ENCODE assay signal across 18 mouse cellular contexts in genomic region chr15:100952292-100952691, GRCm38 (mm10).
A peak's percentile ranks its signal among the peaks of the same experiment; 100 is the strongest.
DNase-seq lines count a peak whose midpoint lies in the region; ATAC-seq and TF ChIP-seq lines count a peak whose summit lies in the region.
"Had no signal": no experiment of that assay in that cellular context is flagged by ENCODE, and none has a peak within 500 bp of the region (broad histone marks: within the 10 kb centered on the region; RNA-seq: fewer than 3 reads in every experiment).

No protein-coding gene starts in this region.

- peaks cover 21% of the 10 kb centered on the region for H3K4me1 ChIP-seq in forebrain, embryonic 12.5 days
- peaks cover 18% of the 10 kb centered on the region for H3K4me1 ChIP-seq in forebrain, embryonic 16.5 days (replicated peaks; ENCODE audit: control insufficient read depth, insufficient read depth, low read length)
- no peaks in the 10 kb centered on the region for H3K4me1 ChIP-seq in liver, adult 2 months (ENCODE audit: control insufficient read depth, insufficient read depth, low read length)
- no peaks in the 10 kb centered on the region for H3K4me1 ChIP-seq in CH12.LX (ENCODE audit: control insufficient read depth in 1 of 2, insufficient read depth in 2 of 2)
- no peaks in the 10 kb centered on the region for H3K4me1 ChIP-seq in intestine, postnatal 0 days (replicated peaks; ENCODE audit: control insufficient read depth, insufficient read depth, low read length)

- peak; percentile 65 for DNase-seq in liver, adult 2 months (ENCODE audit: extremely low read depth, low read depth, low spot score)
- DNase-seq in liver (no peak), CH12.LX (ENCODE audit: extremely low read depth) (no peak)
- DNase-seq: adrenal gland, adult 8-10 months; adrenal gland, postnatal 14 days; adrenal gland, postnatal 36 days; cerebellum, adult 11-12 months; cerebellum, adult 9-10 months; cerebellum, postnatal 25 days had no signal

- H3K27me3 ChIP-seq in forebrain, embryonic 12.5 days = no peaks in the 10 kb centered on the region; the same call in 1 of the 2 replicates
- H3K27me3 ChIP-seq in forebrain, embryonic 16.5 days (replicated peaks; ENCODE audit: control insufficient read depth, insufficient read depth, low read length) = no peaks in the 10 kb centered on the region
- no peaks in the 10 kb centered on the region for H3K27me3 ChIP-seq in liver, adult 2 months (ENCODE audit: control insufficient read depth, insufficient read depth, low read length)
- H3K27me3 ChIP-seq in CH12.LX (replicated peaks) = peaks cover 81% of the 10 kb centered on the region
- H3K27me3 ChIP-seq in intestine, postnatal 0 days (replicated peaks; ENCODE audit: control insufficient read depth, insufficient read depth, low read length) = no peaks in the 10 kb centered on the region
- H3K27me3 ChIP-seq: embryonic facial prominence, embryonic 12.5 days; Patski had no signal

- in situ Hi-C loops in CH12.LX (cut with MboI; ENCODE audit: low pct_ligation_motif_present, low pct_unique_long_range_greater_than_20kb, low sequenced_read_pairs) = no loop called here

- H3K36me3 ChIP-seq in forebrain, embryonic 12.5 days (replicated peaks) = no peaks in the 10 kb centered on the region
- H3K36me3 ChIP-seq in forebrain, embryonic 16.5 days (ENCODE audit: control insufficient read depth, insufficient read depth) = no peaks in the 10 kb centered on the region; the same call in 1 of the 2 replicates
- H3K36me3 ChIP-seq in liver, adult 2 months (ENCODE audit: control insufficient read depth, insufficient read depth, low read length) = no peaks in the 10 kb centered on the region
- no peaks in the 10 kb centered on the region for H3K36me3 ChIP-seq in CH12.LX (replicated peaks in 1 of 2; ENCODE audit: control insufficient read depth in 1 of 2, insufficient read depth in 1 of 2, low read length in 1 of 2)
- no peaks in the 10 kb centered on the region for H3K36me3 ChIP-seq in intestine, postnatal 0 days (ENCODE audit: control insufficient read depth, insufficient read depth)
- H3K36me3 ChIP-seq: embryonic facial prominence, embryonic 10.5 days; embryonic facial prominence, embryonic 12.5 days; G1E had no signal

- 75% methylated on average over 2 of the region's 2 CpGs for WGBS in forebrain, embryonic 12.5 days
- WGBS in forebrain, embryonic 16.5 days = 51% methylated on average over 2 of the region's 2 CpGs
- WGBS in liver, adult 2 months = 53% methylated on average over 2 of the region's 2 CpGs
- WGBS in intestine, postnatal 0 days = 67% methylated on average over 2 of the region's 2 CpGs

- no peak overlapping the region for H3K27ac ChIP-seq in forebrain, embryonic 12.5 days
- no peak overlapping the region for H3K27ac ChIP-seq in forebrain, embryonic 16.5 days (ENCODE audit: low read length)
- H3K27ac ChIP-seq in liver, adult 2 months (replicated peaks; ENCODE audit: insufficient read depth, low read depth, low read length) = no peak overlapping the region
- no peak overlapping the region for H3K27ac ChIP-seq in CH12.LX (ENCODE audit: insufficient read depth, low read depth)
- H3K27ac ChIP-seq in intestine, postnatal 0 days (ENCODE audit: low read depth, low read length) = no peak overlapping the region
- H3K27ac ChIP-seq: embryonic facial prominence, embryonic 10.5 days; embryonic facial prominence, embryonic 12.5 days had no signal

- H3K4me3 ChIP-seq in forebrain, embryonic 12.5 days (replicated peaks) = no peak overlapping the region
- H3K4me3 ChIP-seq in forebrain, embryonic 16.5 days (replicated peaks; ENCODE audit: low read length) = no peak overlapping the region
- no peak overlapping the region for H3K4me3 ChIP-seq in liver, adult 2 months (ENCODE audit: insufficient read depth, low read depth, low read length)
- no peak overlapping the region for H3K4me3 ChIP-seq in CH12.LX (replicated peaks in 1 of 3; ENCODE audit: low read depth in 2 of 3, low read length in 2 of 3, poor library complexity in 1 of 3)
- H3K4me3 ChIP-seq in intestine, postnatal 0 days (ENCODE audit: low read depth, low read length) = no peak overlapping the region
- H3K4me3 ChIP-seq: embryonic facial prominence, embryonic 10.5 days; embryonic facial prominence, embryonic 12.5 days had no signal

- no peak for TF ChIP-seq POLR2A in liver, adult 2 months (IDR thresholded peaks at IDR 0.05; ENCODE audit: extremely low read depth, insufficient read depth, low read length)
- no peak for TF ChIP-seq POLR2A in CH12.LX (IDR thresholded peaks at IDR 0.05; ENCODE audit: low read depth, low read length)

- no peaks in the 10 kb centered on the region for H3K79me2 ChIP-seq in liver, adult 2 months (ENCODE audit: control insufficient read depth, insufficient read depth, low read length)
- no peaks in the 10 kb centered on the region for H3K79me2 ChIP-seq in CH12.LX (replicated peaks; ENCODE audit: control insufficient read depth, extremely low read depth, insufficient read depth, poor library complexity, severe bottlenecking)

- H3K9me3 ChIP-seq in forebrain, embryonic 12.5 days = no peaks in the 10 kb centered on the region
- no peaks in the 10 kb centered on the region for H3K9me3 ChIP-seq in forebrain, embryonic 16.5 days (ENCODE audit: control insufficient read depth, low read length)
- H3K9me3 ChIP-seq in CH12.LX (replicated peaks; ENCODE audit: low read length) = peaks cover 8% of the 10 kb centered on the region
- no peaks in the 10 kb centered on the region for H3K9me3 ChIP-seq in intestine, postnatal 0 days (ENCODE audit: control insufficient read depth)
- H3K9me3 ChIP-seq: embryonic facial prominence, embryonic 10.5 days; embryonic facial prominence, embryonic 12.5 days had no signal

- TF ChIP-seq CTCF in liver, adult 2 months (IDR thresholded peaks at IDR 0.05; ENCODE audit: low read depth, low read length) = no peak
- TF ChIP-seq CTCF in CH12.LX (conservative IDR thresholded peaks at IDR 0.05 in 1 of 2, IDR thresholded peaks at IDR 0.05 in 1 of 2; ENCODE audit: low read depth in 2 of 2, low read length in 2 of 2) = no peak
- TF ChIP-seq CTCF in intestine, postnatal 0 days (IDR thresholded peaks at IDR 0.05; ENCODE audit: low read depth) = no peak

- no peak for ATAC-seq in forebrain, embryonic 12.5 days (ENCODE audit: low FRiP score)
- ATAC-seq in forebrain, embryonic 16.5 days = no peak
- ATAC-seq in intestine, postnatal 0 days = no peak
- ATAC-seq: activated CD4-positive, CD25-positive, alpha-beta regulatory T cell, adult 4 months; Patski had no signal

- H3K9ac ChIP-seq in forebrain, embryonic 12.5 days = no peak overlapping the region
- H3K9ac ChIP-seq in forebrain, embryonic 16.5 days (replicated peaks; ENCODE audit: low read depth, low read length) = no peak overlapping the region
- no peak overlapping the region for H3K9ac ChIP-seq in liver, adult 2 months (ENCODE audit: low read depth, low read length)
- H3K9ac ChIP-seq in CH12.LX (ENCODE audit: insufficient read depth, low read depth) = no peak overlapping the region
- no peak overlapping the region for H3K9ac ChIP-seq in intestine, postnatal 0 days (ENCODE audit: low read depth, low read length)
- H3K9ac ChIP-seq: embryonic facial prominence, embryonic 12.5 days; forebrain, postnatal 0 days had no signal

- dilution Hi-C loops in CH12.LX (cut with MboI; ENCODE audit: extremely low pct_ligation_motif_present, extremely low pct_unique_long_range_greater_than_20kb, low sequenced_read_pairs) = no loop called here

- TF ChIP-seq EP300 in CH12.LX (IDR thresholded peaks at IDR 0.05; ENCODE audit: low read length) = no peak

- H3K4me2 ChIP-seq in forebrain, embryonic 12.5 days = 0 out of 2 replicates have a peak overlapping the region, but pooled peaks have one; percentile 15
- H3K4me2 ChIP-seq in forebrain, embryonic 16.5 days (ENCODE audit: low read length) = no peak overlapping the region
- H3K4me2 ChIP-seq in CH12.LX (ENCODE audit: insufficient read depth, low read depth, poor library complexity, severe bottlenecking) = no peak overlapping the region
- no peak overlapping the region for H3K4me2 ChIP-seq in intestine, postnatal 0 days (replicated peaks; ENCODE audit: low read depth)
- H3K4me2 ChIP-seq: embryonic facial prominence, embryonic 12.5 days had no signal

- TF ChIP-seq RAD21 in CH12.LX (IDR thresholded peaks at IDR 0.05; ENCODE audit: low read depth, low read length) = no peak

TF ChIP-seq in CH12.LX, 34 proteins besides CTCF, POLR2A, EP300 and RAD21:
- TF ChIP-seq ZNF384 (IDR thresholded peaks at IDR 0.05; ENCODE audit: low read depth, low read length) = 0 out of 2 replicates have a peak, but pooled peaks have one; percentile 17
- no peak for TF ChIP-seq NELFE (IDR thresholded peaks at IDR 0.05; ENCODE audit: low read depth, low read length)
